Mouse (Mus musculus): ENCODE results near the gene Map3k21.

- TF ChIP-seq POLR2AphosphoS2 (IDR thresholded peaks at IDR 0.05; ENCODE audit: insufficient read length, low read depth) (no peak), MYOG (IDR thresholded peaks at IDR 0.05; ENCODE audit: control insufficient read depth in 1 of 3, insufficient read depth in 1 of 3, insufficient read length in 2 of 3, low read depth in 2 of 3) (no peak)
These were observed 37.6 kb upstream of the Map3k21 start for GRCm38 (mm10) chr8:125872501-125873249.

All from myocyte (in vitro differentiated cells).